Mouse (Mus musculus): ENCODE data around the gene Plau.
A peak's percentile ranks its signal among the peaks of the same experiment; 100 is the strongest.

The Plau gene

DNA sequence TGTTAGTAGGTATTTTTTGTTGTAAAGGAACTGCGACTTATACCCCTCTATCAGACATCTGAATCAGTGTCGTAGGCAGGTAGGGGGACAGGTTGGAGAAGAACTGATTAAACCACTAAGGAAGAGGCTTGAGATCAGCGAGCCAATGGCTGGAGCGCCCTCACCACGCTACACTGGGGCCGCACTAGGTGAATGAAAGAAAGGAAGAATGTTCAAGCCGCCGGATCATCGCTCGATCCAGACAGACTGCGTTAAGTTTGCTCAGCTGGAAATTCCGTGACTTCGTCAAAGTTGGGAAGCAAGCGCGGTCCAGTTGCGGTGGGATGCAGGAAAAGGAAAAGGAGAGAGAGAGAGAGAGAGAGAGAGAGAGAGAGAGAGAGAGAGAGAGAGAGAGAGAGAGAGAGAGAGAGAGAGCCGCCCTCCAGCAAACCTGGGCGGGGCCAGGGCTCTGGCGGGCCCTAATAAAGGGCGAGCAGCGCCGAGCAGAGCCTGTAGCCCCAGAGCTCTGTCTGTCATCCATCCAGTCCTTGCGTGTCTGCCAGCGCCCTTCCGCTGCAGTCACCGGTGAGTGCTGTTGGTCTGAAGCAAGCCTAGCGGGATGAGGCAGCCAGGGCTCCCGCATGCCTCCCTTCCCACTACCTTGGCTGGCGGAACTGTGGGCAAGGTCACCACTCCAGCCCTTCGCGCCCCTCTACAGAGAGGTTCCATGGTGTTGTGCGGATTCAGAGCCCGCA, at the start of gene Plau:
Gene Plau (plus strand): TSS at position 490 of the 734 bp plus-strand sequence.
- DNase-seq (ENCODE audit: low spot score in 2 of 2): peak; percentile 77 to 78

DNA sequence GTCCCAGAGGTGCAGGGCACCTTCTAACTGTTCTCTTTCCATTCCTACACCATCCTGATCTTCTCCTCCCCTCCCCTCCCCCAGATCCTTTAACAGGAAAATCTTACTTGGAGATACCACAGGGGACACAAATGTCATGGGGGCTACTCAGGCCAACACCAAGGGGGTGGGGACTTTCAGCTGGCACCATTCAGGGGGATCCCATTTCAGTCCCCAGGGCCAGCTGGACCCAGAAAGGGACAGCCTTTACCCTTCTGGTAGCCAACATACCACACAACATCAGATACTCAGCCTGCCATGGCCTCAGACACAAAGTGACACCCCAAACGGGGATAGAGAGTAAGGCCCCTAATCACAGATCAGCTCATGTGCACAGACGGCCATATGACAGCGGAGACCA, 48.3 kb upstream of the Plau start:
- no peak for DNase-seq (ENCODE audit: low spot score in 2 of 2)

DNA sequence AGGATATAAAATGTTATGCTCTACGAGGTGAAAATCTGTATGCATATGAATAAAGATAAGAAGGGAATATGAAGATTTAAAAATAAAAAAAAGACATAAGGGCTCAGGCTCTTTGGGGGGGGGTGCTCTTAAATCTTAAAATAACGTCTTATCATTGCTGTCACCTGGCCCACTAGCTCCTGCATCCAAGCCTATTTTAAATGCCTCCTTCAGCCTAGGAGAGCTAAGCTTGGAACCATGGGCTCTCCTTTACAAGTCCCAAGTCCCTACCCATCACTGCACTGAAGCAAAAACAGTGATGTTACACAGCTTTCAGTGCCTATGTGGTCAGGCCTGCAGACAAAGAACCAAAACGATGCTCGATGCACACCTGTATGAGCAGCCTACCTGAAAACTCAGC, 46.9 kb upstream of the Plau start:
- DNase-seq (ENCODE audit: low spot score in 2 of 2): no peak

DNA sequence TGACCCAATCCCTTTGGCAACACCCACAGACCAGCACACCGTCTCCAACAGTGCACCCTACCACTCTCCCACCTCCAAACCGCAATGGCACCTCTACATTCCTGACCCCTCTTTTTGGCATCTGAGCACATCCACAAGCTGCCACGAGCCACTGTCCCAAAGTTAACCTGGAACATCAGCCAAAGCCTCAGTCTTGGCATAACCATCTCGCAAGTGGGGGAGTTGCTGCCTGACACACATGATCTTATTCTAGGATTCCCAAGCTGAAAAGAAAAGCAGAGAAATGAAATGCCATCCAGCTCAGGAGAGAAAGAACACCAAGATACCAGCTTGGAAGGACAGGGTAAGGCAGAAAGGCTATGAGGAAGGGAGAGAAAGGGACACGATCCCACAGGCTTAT, 46.0 kb upstream of the Plau start:
- DNase-seq (ENCODE audit: low spot score in 2 of 2): no peak

DNA sequence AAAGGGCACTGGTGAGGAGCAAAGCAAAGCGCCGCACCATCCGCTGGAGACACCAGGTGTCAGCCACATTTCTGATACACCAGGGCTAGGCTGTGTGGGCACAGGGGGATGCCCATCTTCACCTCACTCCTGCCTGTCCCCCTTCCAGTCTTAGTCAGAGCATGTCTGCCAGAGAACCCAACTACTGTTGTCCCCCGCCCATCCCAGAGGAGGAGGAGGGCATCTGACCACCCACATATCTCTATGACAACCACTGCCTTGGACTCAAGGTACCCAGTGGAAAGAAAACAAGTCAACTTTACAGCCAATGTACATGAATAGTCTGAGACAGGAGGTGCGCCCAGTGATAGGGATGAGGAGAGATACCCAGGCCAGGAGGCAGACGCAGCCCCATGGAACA, 45.5 kb upstream of the Plau start:
- DNase-seq (ENCODE audit: low spot score in 2 of 2): no peak

DNA sequence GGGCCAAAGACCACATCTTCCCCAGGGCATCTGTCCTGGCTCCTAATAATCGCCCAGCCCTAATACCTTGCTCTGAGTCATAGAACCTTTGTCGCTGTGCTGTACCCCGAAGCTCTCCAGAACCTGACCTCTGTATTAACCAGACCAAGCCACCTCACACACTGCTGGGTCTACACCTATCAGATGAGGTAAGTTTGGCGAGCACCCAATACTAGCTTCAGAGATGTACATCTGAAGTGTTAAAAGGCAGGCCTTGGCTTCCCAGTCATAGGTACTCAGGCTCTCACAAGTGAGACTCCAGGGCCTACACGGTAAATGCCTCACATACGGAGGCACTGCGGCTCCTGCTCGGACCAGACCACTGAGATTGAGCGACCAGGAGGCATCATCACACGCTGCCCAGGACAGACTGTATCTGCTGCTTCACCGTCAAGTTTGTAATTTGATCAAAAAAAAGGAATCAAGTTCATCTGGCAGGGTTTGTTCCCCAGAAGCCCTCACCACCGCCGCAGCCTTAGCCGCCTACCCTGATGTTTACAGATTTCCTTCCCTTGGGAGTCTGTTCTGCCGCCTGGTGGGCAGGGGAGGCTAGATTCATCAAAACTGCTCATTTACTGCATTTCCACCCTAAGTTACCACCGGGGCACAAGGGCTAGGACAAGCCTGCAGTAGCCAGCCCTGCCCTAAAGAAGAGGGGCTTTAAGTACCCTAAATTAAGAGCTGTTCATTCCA, 44.8 kb upstream of the Plau start:
- DNase-seq (ENCODE audit: low spot score in 2 of 2): no peak

DNA sequence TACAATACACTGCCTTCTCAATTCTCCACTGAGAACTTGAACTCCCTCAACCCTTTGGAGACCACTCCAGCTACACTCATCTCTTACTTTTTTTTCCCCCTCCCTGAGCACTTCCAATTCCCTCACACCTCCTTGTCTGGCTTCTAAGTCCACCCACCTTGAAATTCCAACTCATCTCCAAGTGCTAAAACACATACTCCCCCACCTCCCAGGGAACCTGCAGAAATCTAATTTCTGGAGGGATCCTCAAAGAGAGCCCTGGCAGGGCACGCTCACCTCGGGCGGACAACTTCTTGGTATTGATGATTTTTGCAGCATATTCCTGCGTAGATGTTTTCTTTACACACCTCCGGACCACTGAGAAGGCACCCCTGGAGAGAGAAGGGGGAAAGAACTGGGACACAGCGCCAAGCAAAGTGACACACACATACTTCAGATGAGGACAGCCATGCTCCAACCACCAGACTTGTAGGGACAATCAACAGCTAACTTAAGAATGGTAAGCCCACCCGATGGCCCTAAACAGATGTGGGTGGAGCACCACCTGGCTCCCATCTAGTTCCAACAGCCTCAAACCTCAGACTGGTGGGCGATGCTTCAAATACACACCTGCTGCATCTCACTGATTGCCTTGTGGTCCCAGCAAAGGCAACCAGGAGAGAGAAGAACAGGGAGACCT, 44.1 kb upstream of the Plau start:
- DNase-seq (ENCODE audit: low spot score in 2 of 2): no peak

DNA sequence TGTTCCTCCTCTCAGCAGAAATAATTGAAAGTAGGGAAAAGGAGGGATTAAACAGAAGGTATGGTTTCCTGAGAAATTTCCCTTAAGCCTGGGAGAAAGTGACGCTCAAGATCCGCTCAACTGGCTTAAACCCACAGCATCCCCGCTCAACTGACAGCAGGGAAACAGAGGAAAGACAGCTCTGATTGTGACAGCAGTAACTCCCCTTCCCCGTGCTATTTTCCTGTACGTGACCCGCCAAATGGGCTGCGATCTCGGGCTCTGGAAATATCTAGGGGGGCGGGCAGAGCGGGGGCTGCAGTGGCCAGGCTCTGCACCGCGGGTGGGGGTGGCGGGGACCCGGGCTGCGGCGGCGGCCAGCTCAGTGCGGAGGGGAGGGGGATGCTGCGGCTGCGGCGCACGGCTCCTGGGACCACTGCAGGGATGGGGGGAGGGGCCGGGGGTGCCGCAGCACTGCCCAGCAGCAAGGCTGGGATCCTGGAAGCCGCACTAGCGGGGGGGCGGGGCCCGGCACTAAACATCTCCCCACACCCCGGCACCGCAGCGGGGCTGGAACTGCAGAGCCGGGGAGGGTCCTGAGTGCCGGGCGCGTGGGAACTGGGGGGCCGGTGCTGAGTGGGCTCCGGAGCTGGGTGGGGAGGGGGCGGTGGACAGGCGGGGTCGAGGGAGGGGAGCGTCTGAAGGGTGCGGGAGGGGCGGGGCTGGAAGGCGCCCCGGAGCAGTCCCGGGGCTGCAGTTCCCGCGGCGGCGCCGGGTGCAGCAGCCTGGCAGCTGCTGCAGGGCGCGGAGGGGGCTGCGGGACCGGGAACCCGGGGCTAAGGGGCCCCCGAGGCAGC, 43.3 kb upstream of the Plau start:
- no peak for DNase-seq (ENCODE audit: low spot score in 2 of 2)

DNA sequence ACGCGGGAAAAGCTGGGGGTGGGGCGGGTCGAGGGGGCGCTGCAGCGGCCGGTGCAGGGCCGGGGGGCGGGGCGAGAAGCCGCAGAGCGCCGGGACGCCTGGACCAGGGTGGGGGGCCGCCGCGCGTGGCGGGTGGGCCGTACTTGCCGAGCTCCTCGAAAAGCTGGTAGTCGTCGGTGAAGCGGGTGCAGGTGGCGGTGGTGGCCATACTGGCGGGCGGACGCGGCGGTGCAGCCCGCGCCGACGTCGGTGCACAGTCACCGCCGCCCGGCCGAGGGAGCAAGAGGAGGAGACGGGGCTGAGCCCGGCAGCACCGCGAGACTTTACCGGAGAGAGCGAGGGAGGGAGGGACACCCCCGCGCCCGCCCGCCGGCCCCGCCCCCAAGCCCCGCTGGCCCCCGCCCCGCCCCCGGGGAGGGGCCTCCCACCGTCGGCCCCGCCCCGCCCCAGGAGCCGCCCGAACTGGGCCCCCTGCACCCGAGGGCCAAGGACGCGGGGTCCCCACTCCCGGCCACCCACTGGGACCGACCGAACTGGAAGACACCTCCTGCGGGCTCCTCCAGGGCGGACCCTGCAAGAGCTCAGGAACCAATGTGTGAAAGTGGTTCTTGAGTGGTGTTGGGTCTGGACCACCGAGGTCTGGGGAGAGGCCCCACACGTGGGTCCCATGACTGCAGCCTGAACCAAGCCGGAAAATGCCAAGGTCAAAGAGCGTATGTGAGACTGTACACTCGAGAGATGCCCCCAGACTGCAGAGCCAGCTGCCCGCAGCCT, 42.5 kb upstream of the Plau start, which contains the start of gene Camk2g:
Gene Camk2g (minus strand): TSS at position 331 of the 774 bp plus-strand sequence.
- peak; percentile 84 to 85 for DNase-seq (ENCODE audit: low spot score in 2 of 2)

DNA sequence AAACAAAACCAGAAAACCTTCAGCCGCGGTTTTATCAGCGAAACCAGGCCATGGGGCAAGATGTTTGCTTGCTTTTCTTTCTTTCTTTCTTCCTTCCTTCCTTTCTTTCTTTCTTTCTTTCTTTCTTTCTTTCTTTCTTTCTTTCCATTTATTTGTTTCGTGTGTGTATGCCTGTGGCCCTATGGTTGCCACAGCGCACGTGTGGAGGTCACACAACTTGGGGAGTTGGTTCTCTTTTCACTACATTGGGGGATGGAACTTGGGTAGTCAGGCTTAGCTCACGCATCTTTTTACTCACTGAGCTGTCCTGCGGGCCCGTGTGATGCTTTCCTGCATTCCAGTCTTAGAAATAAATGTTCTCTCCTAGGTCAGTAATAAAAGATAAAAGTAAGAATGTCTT, 41.9 kb upstream of the Plau start:
- DNase-seq (ENCODE audit: low spot score in 2 of 2): no peak

DNA sequence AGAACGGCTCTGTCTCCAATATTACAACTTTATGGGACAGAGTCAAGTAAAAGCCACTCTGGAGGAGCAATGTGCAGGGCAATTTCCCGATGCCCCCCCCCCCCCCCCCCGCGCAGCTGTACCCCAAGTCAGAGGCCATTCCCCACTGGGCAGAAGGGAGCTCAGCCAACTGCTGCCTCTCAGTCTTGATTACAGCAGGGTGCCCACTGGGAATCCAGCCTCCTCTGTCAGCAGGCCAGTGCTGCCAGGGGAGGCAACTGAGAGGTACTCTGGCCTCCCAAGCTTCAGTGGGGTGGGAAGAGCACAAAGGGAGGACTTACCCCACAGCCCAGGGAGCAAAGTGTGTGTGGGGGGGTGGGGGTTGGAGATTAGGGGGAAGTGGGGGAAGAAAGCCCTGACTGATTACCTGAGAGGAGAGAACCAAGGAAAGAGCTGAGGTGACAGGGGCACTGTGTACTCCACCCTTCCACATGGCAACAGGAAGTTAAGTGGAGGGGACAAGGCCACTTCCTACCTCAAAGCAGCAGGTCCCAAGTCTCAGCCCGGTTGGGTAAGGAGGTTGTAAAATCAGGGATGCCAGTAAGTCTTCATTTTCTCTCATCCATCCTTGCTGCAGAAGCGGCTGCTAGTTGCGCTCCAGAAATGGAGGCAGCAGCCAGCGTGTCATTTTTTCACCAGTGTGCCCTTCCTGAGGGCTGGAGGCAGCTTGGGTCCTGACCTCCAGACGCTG, 40.9 kb upstream of the Plau start:
- DNase-seq (ENCODE audit: low spot score in 2 of 2): no peak

DNA sequence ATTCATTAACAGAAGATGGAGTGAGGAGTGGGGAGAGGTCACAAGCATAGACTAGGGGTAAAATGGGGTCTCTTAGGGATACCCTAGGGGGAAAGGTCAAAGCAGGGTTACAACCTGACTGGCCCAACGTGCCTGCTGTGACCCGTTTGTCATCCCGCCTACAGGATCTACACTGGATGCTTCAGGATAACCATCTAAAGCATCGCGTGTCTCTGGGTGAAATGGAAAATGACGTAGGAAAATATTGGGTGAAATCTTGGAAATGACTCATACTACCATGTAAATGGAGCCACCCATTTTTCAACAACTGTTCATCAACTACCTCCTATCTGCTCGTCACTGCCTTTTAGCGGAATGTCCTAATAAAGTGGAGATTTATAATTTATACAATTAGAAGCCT, 40.3 kb upstream of the Plau start:
- no peak for DNase-seq (ENCODE audit: low spot score in 2 of 2)

DNA sequence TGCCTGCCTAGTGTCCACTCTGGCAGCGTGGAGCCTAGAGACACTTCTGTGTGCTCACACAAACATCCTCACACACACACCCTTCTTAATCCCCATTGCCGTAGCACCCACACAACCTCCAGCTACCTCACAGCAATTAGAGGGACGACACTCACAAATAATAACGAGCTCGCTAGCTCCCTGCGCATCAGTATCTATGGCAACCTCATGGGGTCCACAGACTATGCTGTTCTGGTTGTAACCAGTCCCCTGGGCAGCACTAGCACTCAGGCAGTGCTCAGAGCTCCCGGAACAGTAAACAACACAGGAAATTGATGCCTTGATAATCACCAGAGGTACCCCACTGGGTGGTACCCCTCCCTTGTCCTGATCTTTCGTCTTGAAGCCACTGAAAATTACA, 39.8 kb upstream of the Plau start:
- DNase-seq (ENCODE audit: low spot score in 2 of 2): no peak

DNA sequence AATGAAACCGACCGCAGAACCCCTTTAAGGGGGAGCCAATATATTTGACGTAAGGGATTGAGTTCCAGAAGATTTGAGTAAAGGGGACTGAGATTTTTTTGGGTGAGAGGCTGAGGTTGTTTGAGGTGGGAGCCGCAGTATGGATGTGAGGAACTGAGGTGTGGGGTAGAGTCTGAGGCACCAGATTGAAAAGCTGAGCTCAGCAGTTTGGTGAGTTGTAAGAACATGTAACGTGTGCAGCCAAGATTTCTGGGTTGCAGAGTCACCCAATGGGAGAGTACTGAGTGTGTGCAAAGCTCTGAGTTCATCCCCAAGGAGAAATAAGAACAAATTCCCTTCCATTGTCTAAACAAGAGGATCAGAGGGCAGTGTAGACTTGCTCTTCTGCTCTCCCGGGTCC, 38.2 kb upstream of the Plau start:
- DNase-seq (ENCODE audit: low spot score in 2 of 2): no peak

DNA sequence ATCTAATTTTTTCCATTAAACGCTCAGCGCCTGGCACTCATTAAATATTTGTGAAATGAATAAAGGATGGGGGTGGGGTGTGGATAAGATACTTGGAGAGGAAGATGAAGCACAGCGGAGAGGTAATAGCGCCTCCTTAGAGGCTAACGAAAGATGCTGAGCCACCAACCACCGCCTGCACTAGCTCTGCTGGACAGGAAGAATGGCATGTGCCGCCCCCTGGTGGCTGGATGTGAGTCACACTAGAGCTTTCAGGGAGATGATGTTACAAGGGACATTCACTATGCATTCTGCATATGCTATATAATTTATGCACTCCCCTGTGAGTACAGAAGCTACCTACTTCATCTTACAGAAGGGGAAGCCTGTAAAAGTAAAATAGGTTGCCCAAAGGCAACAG, 37.7 kb upstream of the Plau start:
- peak; percentile 65 to 85 for DNase-seq (ENCODE audit: low spot score in 2 of 2)

DNA sequence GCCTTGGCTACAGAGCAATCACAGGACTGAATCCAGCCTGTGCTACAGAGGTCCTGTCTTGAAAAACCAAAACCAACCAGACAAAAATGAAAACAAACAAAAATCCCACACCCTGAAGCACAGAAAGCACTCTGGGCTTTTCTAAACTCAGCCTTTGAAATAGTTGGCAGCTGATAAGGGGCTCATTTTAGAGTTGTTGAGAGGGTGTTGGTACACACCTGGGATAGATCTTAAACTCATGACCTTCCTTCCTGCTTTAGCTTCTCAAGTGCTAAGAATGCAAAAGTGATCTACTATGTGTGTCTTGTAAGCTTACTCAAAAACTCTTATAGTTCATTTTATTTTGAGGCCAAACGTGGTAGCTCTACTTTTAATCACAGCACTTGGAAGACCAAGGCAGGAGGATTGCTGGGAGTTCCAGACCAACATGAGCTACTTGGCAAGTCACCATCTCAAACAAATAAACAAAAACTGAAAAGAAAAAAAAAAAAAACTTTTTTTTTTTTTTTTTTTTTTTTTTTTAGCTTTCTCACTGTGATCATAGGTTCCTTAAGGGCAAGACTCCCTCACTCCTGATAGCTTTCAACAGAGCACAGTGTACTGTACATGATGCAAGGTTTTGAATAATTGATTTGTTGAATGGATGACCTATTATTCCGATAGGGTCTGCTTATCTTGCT, 33.4 kb upstream of the Plau start:
- no peak for DNase-seq (ENCODE audit: low spot score in 2 of 2)

DNA sequence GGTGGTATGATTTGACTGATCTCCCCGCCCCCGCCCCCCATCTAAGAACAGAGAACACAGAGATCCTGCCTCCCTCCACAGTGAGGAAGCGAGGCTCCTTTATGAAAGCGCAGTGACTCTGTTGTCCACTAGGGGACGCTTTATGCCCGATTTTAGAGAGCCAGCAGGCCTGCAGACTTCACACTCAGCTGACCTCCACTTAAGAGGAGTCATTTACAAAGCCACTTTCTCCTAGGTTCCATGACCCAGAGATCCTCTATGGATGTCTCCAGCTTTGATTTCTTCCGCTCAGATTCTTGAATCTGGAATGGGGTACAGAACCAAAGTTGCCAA, 32.9 kb upstream of the Plau start:
- DNase-seq (ENCODE audit: low spot score in 2 of 2): peak; percentile 68 to 85

DNA sequence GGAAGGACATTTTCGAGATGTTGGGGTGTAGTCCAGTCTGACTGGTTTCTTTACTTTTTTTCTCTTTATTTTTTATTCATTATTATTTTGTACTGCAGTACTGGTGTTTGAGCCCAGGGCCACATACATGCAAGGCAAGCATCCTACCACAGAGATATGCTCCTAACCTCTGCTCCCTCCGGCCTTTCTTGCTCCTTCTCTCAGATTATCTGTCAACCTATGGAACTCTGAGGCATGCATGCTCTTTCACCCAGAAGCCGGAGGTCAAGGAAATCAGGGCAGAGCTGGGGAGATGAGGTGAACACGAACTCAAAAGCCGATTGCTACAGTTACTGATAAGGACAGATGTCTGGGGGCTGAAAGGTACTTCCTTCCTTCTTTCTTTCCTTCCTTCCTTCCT, 32.0 kb upstream of the Plau start:
- no peak for DNase-seq (ENCODE audit: low spot score in 2 of 2)

DNA sequence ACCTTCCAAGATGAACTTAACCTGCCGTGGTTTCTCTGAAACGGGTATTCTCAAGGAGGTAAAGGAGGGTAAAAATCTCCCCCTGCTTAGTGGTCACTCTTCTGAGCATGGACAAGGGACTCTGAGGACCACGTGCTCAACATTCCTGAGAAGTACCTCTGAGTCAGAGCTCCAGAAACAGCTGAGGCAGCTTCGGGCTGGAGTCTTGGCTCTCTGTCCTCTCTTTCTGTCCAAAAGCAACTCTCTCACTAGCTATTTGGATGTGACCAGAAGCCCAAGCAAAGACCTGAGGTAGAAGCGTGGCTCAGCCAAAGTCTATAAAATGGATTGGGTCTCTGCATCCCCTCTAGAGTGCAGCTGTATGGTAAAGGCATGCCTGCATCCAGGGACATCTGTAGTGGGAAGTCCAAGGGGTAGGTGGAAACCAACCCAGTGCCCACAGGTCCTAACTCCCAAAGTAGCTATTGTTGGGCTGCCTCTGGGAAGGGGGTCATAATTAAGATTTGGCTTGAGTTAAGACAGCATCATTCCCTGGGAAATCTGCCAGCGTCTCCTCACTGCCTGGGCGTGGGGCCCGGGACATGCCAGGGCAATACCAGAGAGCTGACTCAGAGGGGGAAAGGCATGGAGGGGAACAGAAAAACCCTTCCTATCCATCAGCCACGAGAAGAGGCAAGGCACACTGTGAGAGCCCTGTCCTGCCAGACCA, 31.3 kb upstream of the Plau start:
- DNase-seq (ENCODE audit: low spot score in 2 of 2): peak; percentile 80 to 88

All from heart, adult 9 months (tissue).